Comparison of ENCODE assay signal across 8 mouse cellular contexts in the genomic region with DNA sequence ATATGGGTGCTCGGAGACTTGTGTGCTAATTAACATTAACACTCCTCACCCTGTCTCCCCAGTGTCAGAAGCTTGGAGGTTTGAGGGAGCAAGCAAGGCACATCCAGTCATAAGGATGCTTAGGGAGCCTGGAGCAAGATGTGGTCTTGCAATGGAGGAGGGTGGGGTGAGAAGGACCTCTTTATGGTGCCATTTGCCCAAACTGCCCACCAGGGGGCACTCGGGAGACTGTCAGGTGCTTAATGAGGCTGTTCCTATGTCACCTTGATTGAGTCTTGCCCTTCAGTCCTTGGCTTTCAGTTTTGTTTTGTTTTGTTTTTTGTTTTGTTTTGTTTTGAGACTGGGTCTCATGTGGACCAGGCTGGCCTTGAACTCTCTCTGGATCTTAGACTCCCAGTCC.
DNase-seq lines count a peak whose midpoint lies in the region.

No protein-coding gene starts in this region.

- intact Hi-C loops in heart, postnatal 10 days (cut with DNase I) = loop anchor here (2.0 kb wide), 1 partner anchor 78 kb away; no protein-coding TSS in a partner anchor

- peak; percentile 53 to 71 for DNase-seq in heart, postnatal 10 days
- no peak for DNase-seq in heart, adult 11 months
- peak; percentile 35 for DNase-seq in urinary bladder, postnatal 25 days (ENCODE audit: low spot score)
- no peak for DNase-seq in urinary bladder, postnatal 36 days (ENCODE audit: low spot score in 2 of 2)
- peak; percentile 82 for DNase-seq in cerebellum, postnatal 10 days
- DNase-seq in kidney, postnatal 36 days = peak; percentile 25 to 72
- peak; percentile 71 for DNase-seq in retina, postnatal 1 day
- no peak for DNase-seq in urinary bladder, adult 18-20 months (ENCODE audit: low spot score in 2 of 2)

Comparison
In these comparisons a context has a peak if more than half of its experiments do, and no peak if none do; other contexts are left out.
1. DNase-seq: peak in heart, postnatal 10 days (2 of 2), urinary bladder, postnatal 25 days (single experiment), cerebellum, postnatal 10 days (2 of 2), kidney, postnatal 36 days (2 of 2) and retina, postnatal 1 day (single experiment); none in heart, adult 11 months (single experiment), urinary bladder, postnatal 36 days (0 of 2) and urinary bladder, adult 18-20 months (0 of 2).